Mouse (Mus musculus) midbrain, postnatal 0 days (tissue): ENCODE results near the gene Zfp46. TPM values are rescaled to one million over a fixed set of nuclear protein-coding genes. Genes with fewer than 3 reads are reported as not detected.

Experiments
- ATAC-seq: fragments of 200-750 bp; cut with Nextera tagmentation; 2 replicates; pipeline ENCODE4 v1.8.0; 2017; ENCODE audit warnings: moderate number of reproducible peaks, mild to moderate bottlenecking, moderate TSS enrichment, moderate library complexity; ENCODE audit not compliant: low FRiP score
- DNase-seq: peaks from one replicate; pipeline ENCODE4 v3.0.0-alpha.2; 2015; ENCODE audit warnings: low spot score
- H3K27ac ChIP-seq: fragments of 300-500 bp; sonication (generic); 2 replicates; pipeline ENCODE4 v1.5.1; 2014; ENCODE audit warnings: low read depth, mild to moderate bottlenecking, low read length, mixed read lengths
- H3K27me3 ChIP-seq: fragments of 300-500 bp; sonication (generic); 2 replicates; pipeline ENCODE4 v1.6.1; 2014; ENCODE audit warnings: low read length, control low read depth, mixed read lengths; ENCODE audit not compliant: insufficient read depth
- H3K36me3 ChIP-seq: fragments of 300-500 bp; sonication (generic); 2 replicates; pipeline ENCODE4 v1.6.1; 2014; ENCODE audit warnings: low read length, control low read depth, mixed read lengths; ENCODE audit not compliant: insufficient read depth
- H3K4me1 ChIP-seq: fragments of 300-500 bp; sonication (generic); 2 replicates; pipeline ENCODE4 v1.6.1; 2014; ENCODE audit warnings: mild to moderate bottlenecking, control low read depth, antibody characterized with exemption, low read length, mixed read lengths; ENCODE audit not compliant: insufficient read depth
- H3K4me2 ChIP-seq: fragments of 300-500 bp; sonication (generic); 2 replicates; pipeline ENCODE4 v1.6.1; 2014; ENCODE audit warnings: low read depth, mild to moderate bottlenecking, low read length, mixed read lengths; ENCODE audit not compliant: poor library complexity, severe bottlenecking
- H3K4me3 ChIP-seq: fragments of 300-500 bp; sonication (generic); 2 replicates; pipeline ENCODE4 v1.5.1; 2014; ENCODE audit warnings: low read depth, mild to moderate bottlenecking, low read length, moderate library complexity
- H3K9ac ChIP-seq: fragments of 300-500 bp; sonication (generic); replicated peaks from 2 replicates; pipeline ENCODE4 v1.6.1; 2014; ENCODE audit warnings: mild to moderate bottlenecking, low read length, moderate library complexity, mixed read lengths; ENCODE audit not compliant: poor library complexity, severe bottlenecking
- H3K9me3 ChIP-seq: fragments of 300-500 bp; sonication (generic); 2 replicates; pipeline ENCODE4 v1.6.1; 2016; ENCODE audit warnings: low read length, control low read depth
- CTCF ChIP-seq: IDR thresholded peaks from 2 replicates; pipeline ENCODE4 v1.5.1; 2016; ENCODE audit warnings: antibody characterized with exemption, mild to moderate bottlenecking
- WGBS: fragments of 180-500 bp; shearing (Covaris S2); extraction: QIAGEN DNeasy Blood & Tissue Kit; methylation state at CpG from one replicate; pipeline ENCODE4 v1.1.7; 2014; 5-methylcytosine and 5-hydroxymethylcytosine counted together
- polyA plus RNA-seq: library from polyadenylated mRNA; unstranded; fragments of >200 nt; fragmentation: Nextera tagmentation; extraction: Ambion mirVana; gene quantifications from 2 replicates; pipeline ENCODE4 v1.2.1, GENCODE M21; 2015
- total RNA-seq: library from RNA; depleted of rRNA; stranded (reverse); fragments of >200 nt; gene quantifications from 2 replicates; pipeline ENCODE4 v1.2.3, GENCODE M21; 2014

Zfp46 gene
- total and polyA plus RNA-seq, 2 experiments from 2014 or later = 27.7 to 53.8 TPM

DNA sequence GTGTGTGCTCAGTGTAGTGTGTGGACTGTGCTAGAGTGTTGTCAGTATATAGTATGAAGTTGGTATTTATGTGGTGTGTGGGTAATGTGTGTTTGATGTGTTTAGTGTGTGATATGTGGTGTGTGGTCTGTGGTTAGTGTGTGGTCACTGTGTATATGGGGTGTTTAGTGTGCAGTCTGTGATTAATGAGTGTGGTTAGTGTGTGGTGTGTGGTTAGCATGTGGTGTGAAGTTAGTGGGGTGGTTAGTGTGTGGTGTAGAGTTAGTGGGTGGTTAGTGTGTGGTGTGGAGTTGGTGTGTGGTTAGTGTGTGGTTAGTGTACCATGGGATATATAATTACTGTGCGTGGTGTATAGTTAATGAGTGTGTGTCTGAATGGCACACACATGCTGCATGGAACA is 15.6 kb upstream of the Zfp46 start:
- H3K9ac ChIP-seq = no peak overlapping the region
- H3K4me3 ChIP-seq = no peak overlapping the region
- no peak for TF ChIP-seq CTCF
- 79% methylated on average over 1 of the region's 1 CpGs for WGBS
- H3K27me3 ChIP-seq = no peaks in the 10 kb centered on the region
- DNase-seq (no peak), ATAC-seq (no peak)
- no peak overlapping the region for H3K4me2 ChIP-seq
- H3K4me1 ChIP-seq = no peaks in the 10 kb centered on the region
- H3K27ac ChIP-seq = no peak overlapping the region
- peaks cover 4% of the 10 kb centered on the region; the same call in 1 of the 2 replicates for H3K9me3 ChIP-seq
- H3K36me3 ChIP-seq = no peaks in the 10 kb centered on the region

DNA sequence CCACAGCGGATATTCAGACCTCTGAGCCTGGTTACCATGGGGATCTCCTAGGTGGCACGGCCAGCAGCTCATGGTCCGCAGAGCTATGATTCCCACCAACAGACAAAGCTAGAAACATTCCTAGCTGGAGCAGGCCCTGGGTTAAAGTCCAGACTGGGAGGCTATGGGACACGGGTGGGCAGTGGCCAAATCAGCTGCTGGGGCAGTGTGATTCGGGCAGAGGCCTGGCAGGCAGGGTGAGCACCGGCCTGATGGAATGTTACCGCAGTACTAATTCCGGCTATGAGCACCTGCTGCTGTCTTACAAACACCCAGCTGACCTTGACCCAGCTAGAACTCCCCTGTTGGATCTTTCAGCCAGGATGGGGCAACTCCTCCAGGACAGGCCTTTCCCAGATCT is 13.8 kb upstream of the Zfp46 start:
- TF ChIP-seq CTCF = no peak
- Histone ChIP-seq H3K4me1 (no peaks in the 10 kb centered on the region), H3K27ac (no peak overlapping the region), H3K9me3 (peaks cover 4% of the 10 kb centered on the region; the same call in 1 of the 2 replicates), H3K27me3 (no peaks in the 10 kb centered on the region), H3K4me2 (no peak overlapping the region), H3K9ac (no peak overlapping the region), H3K4me3 (no peak overlapping the region), H3K36me3 (no peaks in the 10 kb centered on the region)
- 75% methylated on average over 8 of the region's 8 CpGs for WGBS
- no peak for ATAC-seq
- DNase-seq = no peak

DNA sequence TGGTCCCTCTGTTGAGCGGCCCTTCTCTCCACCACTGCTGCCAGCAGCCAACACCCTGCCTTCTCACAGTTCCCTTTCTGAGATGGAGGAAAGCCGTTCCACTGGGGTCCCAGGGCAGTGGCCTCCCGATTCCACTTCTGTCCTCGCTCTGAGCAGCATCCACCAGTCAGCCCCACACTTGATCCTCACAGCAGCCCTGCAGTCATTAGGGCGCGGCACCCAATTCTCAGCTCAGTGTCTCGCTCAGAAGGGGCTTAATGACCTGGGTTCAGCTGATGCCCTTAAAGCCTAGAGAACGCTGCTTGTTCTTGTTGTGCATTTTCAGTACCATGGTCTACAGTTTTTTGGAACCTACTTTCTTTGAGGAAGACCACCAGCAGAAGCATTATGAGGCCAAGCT is 3.4 kb upstream of the Zfp46 start:
- H3K36me3 ChIP-seq = no peaks in the 10 kb centered on the region
- ATAC-seq (no peak), DNase-seq (no peak)
- WGBS = 91% methylated on average over 8 of the region's 8 CpGs
- peaks cover 10% of the 10 kb centered on the region; the same call in 1 of the 2 replicates for H3K4me1 ChIP-seq
- no peak for TF ChIP-seq CTCF
- no peaks in the 10 kb centered on the region for H3K9me3 ChIP-seq
- H3K9ac ChIP-seq = no peak overlapping the region
- no peak overlapping the region for H3K4me2 ChIP-seq
- H3K27ac ChIP-seq = no peak overlapping the region
- no peak overlapping the region for H3K4me3 ChIP-seq
- no peaks in the 10 kb centered on the region for H3K27me3 ChIP-seq

DNA sequence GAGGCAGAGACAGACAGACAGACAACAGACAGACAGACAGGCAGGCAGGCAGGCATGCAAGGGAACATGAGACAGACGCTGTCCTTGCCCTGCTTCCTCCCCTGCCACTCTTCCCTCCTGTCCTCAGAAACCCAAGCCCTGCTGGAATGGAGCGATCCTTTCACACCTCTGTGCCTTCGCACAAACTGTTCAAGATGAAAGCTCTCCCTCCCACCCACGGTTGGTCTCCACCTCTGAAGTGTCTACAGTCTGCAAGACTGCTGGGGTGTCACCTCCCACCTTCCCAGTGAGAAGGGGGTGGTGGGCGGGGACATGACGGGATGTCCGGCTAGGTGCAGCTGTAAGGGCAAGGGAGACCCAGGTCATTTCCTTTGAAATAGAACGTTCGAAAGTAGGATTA is 2.9 kb upstream of the Zfp46 start:
- H3K9me3 ChIP-seq = no peaks in the 10 kb centered on the region
- WGBS = 70% methylated on average over 9 of the region's 9 CpGs
- no peak overlapping the region for H3K9ac ChIP-seq
- TF ChIP-seq CTCF = no peak
- no peak for ATAC-seq
- no peaks in the 10 kb centered on the region for H3K27me3 ChIP-seq
- H3K4me1 ChIP-seq = peaks cover 10% of the 10 kb centered on the region; the same call in 1 of the 2 replicates
- no peak for DNase-seq
- no peak overlapping the region for H3K27ac ChIP-seq
- no peak overlapping the region for H3K4me2 ChIP-seq
- no peaks in the 10 kb centered on the region for H3K36me3 ChIP-seq
- no peak overlapping the region for H3K4me3 ChIP-seq

DNA sequence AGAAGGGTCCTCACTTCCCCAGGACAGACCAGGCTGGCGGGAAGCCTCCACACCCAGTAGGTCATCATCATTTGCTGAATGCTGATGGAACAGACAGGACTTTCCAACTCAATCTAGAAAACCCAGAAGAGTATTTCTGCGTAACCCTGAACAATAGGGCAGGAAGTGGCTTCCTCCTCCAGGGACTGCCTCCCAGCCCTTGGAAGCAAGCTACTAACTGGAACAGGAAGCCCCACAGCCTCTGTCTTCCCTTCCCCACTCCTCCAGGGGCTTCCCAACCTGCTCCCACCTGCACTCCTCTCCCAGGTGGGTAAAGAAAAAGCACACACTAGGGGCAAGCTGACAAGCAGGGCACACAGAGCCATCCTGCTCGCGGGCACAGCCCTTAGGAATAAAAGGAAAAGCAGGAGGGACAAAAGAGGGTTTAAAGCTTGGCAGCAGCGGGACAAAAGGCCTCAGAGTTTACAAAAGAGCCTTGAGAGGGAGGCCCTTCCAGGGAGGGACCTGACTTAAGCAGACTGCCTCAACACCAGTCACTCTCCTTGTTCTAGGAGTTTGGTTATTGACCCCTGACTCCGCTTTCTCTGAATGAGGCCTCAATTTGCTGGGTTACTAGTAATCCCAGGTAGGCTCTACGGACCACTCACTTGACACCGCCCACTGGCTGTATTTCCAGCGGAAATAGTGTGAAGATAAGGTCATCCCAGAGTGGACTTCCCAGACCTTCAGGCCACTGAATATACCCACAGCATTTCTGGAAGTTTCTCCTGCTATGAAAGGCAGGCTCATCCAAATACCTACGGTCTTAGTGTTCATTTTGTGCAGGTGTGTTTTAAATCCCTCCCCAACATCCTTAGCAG is 1.6 kb upstream of the Zfp46 start:
- 0 out of 2 replicates have a peak, but pooled peaks cover 2% of the 10 kb centered on the region for H3K36me3 ChIP-seq
- ATAC-seq (no peak), DNase-seq (no peak)
- H3K9ac ChIP-seq = 0 out of 2 replicates have a peak overlapping the region, but pooled peaks have one; percentile 14
- 15% methylated on average over 10 of the region's 10 CpGs for WGBS
- TF ChIP-seq CTCF = no peak
- no peaks in the 10 kb centered on the region for H3K27me3 ChIP-seq
- peaks cover 10% of the 10 kb centered on the region; the same call in 1 of the 2 replicates for H3K4me1 ChIP-seq
- no peak overlapping the region for H3K4me3 ChIP-seq
- H3K27ac ChIP-seq = peak overlapping the region; percentile 93
- no peaks in the 10 kb centered on the region for H3K9me3 ChIP-seq
- no peak overlapping the region for H3K4me2 ChIP-seq

DNA sequence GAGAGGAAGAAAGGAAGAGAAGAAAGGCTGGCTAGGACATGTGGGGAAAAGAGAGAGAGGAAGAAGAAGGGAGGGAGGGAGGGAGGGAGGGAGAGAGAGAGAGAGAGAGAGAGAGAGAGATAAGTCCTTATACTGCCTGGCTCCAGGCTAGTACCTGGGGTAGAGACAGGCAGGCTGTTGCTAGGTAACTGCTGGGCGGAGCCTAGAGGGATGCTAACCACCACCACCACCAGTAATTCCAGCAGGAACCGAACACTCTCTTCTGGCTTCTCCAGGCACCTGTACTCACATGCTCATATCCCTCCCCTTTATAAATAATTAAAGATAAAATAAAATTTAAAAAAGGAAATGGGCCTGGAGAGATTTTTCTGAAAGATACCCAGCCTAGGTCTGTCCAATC is 700 bp upstream of the Zfp46 start:
- Histone ChIP-seq H3K9ac (peak overlapping the region; percentile 14; the same call in 1 of the 2 replicates), H3K36me3 (0 out of 2 replicates have a peak, but pooled peaks cover 6% of the 10 kb centered on the region), H3K4me3 (no peak overlapping the region), H3K9me3 (no peaks in the 10 kb centered on the region), H3K27me3 (no peaks in the 10 kb centered on the region), H3K27ac (peak overlapping the region; percentile 93), H3K4me1 (peaks cover 10% of the 10 kb centered on the region; the same call in 1 of the 2 replicates), H3K4me2 (peak overlapping the region; percentile 61)
- DNase-seq = peak; percentile 68
- ATAC-seq = peak; percentile 45; the same call in 1 of the 2 replicates
- WGBS = 27% methylated on average over 2 of the region's 2 CpGs
- TF ChIP-seq CTCF = no peak
